Mouse (Mus musculus) MEL (cell line): ENCODE data around the gene Dvl2. TPM values are rescaled to one million over a fixed set of nuclear protein-coding genes. Genes with fewer than 3 reads are reported as not detected.

Source experiments
- DNase-seq: peaks from one replicate; pipeline ENCODE4 v3.0.0; 2011; ENCODE audit warnings: low read depth, low spot score
- H3K27ac ChIP-seq: 2 replicates; pipeline ENCODE4 v1.5.1; 2012; ENCODE audit warnings: low read depth, mild to moderate bottlenecking, control low read depth, low read length, moderate library complexity; ENCODE audit not compliant: control insufficient read depth
- H3K27me3 ChIP-seq, 2 experiments: fragments of 150-350 bp in 1 of 2; sonication (generic) in 1 of 2; 2 replicates each; pipeline ENCODE4 v1.6.1; 2012; ENCODE audit warnings: low read length in 2 of 2, mild to moderate bottlenecking in 2 of 2, improper control_type of control experiment in 1 of 2, moderate library complexity in 1 of 2; ENCODE audit not compliant: insufficient read depth in 2 of 2, control insufficient read depth in 1 of 2
- H3K36me3 ChIP-seq, 2 experiments: 2 replicates each; pipeline ENCODE4 v1.6.1; 2012 to 2014; ENCODE audit warnings: low read length in 2 of 2, improper control_type of control experiment in 1 of 2, inconsistent platforms in 1 of 2, mild to moderate bottlenecking in 1 of 2; ENCODE audit not compliant: insufficient read depth in 2 of 2, control insufficient read depth in 1 of 2
- H3K4me1 ChIP-seq, 2 experiments: fragments of 150-350 bp in 1 of 2; sonication (generic) in 1 of 2; 2 replicates each; pipeline ENCODE4 v1.6.1; 2012; ENCODE audit warnings: low read length in 2 of 2, improper control_type of control experiment in 1 of 2, mild to moderate bottlenecking in 1 of 2; ENCODE audit not compliant: insufficient read depth in 2 of 2, control insufficient read depth in 1 of 2
- H3K4me3 ChIP-seq, 2 experiments: fragments of 150-350 bp in 1 of 2; sonication (generic) in 1 of 2; 2 replicates each; pipeline ENCODE4 v1.5.1; 2012; ENCODE audit warnings: low read depth in 2 of 2, low read length in 2 of 2, mild to moderate bottlenecking in 2 of 2, moderate library complexity in 2 of 2, control low read depth in 1 of 2, improper control_type of control experiment in 1 of 2; ENCODE audit not compliant: control insufficient read depth in 1 of 2, insufficient read depth in 1 of 2
- H3K79me2 ChIP-seq: 2 replicates; pipeline ENCODE4 v1.6.1; 2012; ENCODE audit warnings: mild to moderate bottlenecking, low read length, moderate library complexity; ENCODE audit not compliant: control insufficient read depth, poor library complexity, insufficient read depth
- H3K9ac ChIP-seq: 2 replicates; pipeline ENCODE4 v1.6.1; 2012; ENCODE audit warnings: low read depth, mild to moderate bottlenecking, control low read depth, low read length, moderate library complexity; ENCODE audit not compliant: control insufficient read depth, poor library complexity, severe bottlenecking
- H3K9me3 ChIP-seq: fragments of 150-350 bp; sonication (generic); replicated peaks from 2 replicates; pipeline ENCODE4 v1.6.1; 2012; ENCODE audit warnings: mild to moderate bottlenecking, low read length, improper control_type of control experiment, moderate library complexity; ENCODE audit not compliant: insufficient read depth
- BHLHE40 ChIP-seq: IDR thresholded peaks from 2 replicates; pipeline ENCODE4 v1.6.1; 2012; ENCODE audit warnings: low read depth, mild to moderate bottlenecking, inconsistent platforms, low read length, improper control_type of control experiment, borderline replicate concordance
- CTCF ChIP-seq, 3 experiments: IDR thresholded peaks in 2 of 3; conservative IDR thresholded peaks in 1 of 3; 2 replicates each; pipeline ENCODE4 v1.5.1; 2011 to 2012; ENCODE audit warnings: low read length in 3 of 3, low read depth in 2 of 3, mild to moderate bottlenecking in 2 of 3, improper control_type of control experiment in 1 of 3, inconsistent platforms in 1 of 3, mixed read lengths in 1 of 3, moderate library complexity in 1 of 3; ENCODE audit not compliant: control insufficient read depth in 1 of 3, insufficient read depth in 1 of 3, poor library complexity in 1 of 3, severe bottlenecking in 1 of 3
- ELF1 ChIP-seq: IDR thresholded peaks from 2 replicates; pipeline ENCODE4 v1.6.1; 2014; ENCODE audit warnings: low read depth, mild to moderate bottlenecking, inconsistent platforms, low read length, improper control_type of control experiment, moderate library complexity
- ETS1 ChIP-seq: IDR thresholded peaks from 2 replicates; pipeline ENCODE4 v1.6.1; 2012; ENCODE audit warnings: low read depth, mild to moderate bottlenecking, inconsistent platforms, low read length, improper control_type of control experiment, moderate library complexity
- HCFC1 ChIP-seq: IDR thresholded peaks from 2 replicates; pipeline ENCODE4 v1.6.1; 2012; ENCODE audit warnings: low read depth, mild to moderate bottlenecking, inconsistent platforms, low read length, improper control_type of control experiment, moderate library complexity
- JUND ChIP-seq: IDR thresholded peaks from 2 replicates; pipeline ENCODE4 v1.6.1; 2011; ENCODE audit warnings: low read depth, mild to moderate bottlenecking, improper control_type of control experiment, low read length
- KAT2A ChIP-seq: conservative IDR thresholded peaks from 2 replicates; pipeline ENCODE4 v1.6.1; 2012; ENCODE audit warnings: low read depth, low read length, improper control_type of control experiment, inconsistent platforms
- MAX ChIP-seq: IDR thresholded peaks from 2 replicates; pipeline ENCODE4 v1.6.1; 2011; ENCODE audit warnings: low read length, improper control_type of control experiment
- MEF2A ChIP-seq: IDR thresholded peaks from 2 replicates; pipeline ENCODE4 v1.6.1; 2014; ENCODE audit warnings: low read depth, mild to moderate bottlenecking, inconsistent platforms, low read length, improper control_type of control experiment; ENCODE audit not compliant: poor library complexity, insufficient replicate concordance, severe bottlenecking; ENCODE audit errors: extremely low read depth
- MXI1 ChIP-seq: IDR thresholded peaks from 2 replicates; pipeline ENCODE4 v1.6.1; 2011; ENCODE audit warnings: mild to moderate bottlenecking, low read depth, low read length, improper control_type of control experiment
- MYC ChIP-seq: IDR thresholded peaks from 2 replicates; pipeline ENCODE4 v1.6.1; 2011; ENCODE audit warnings: low read depth, mild to moderate bottlenecking, low read length, improper control_type of control experiment, moderate library complexity
- NELFE ChIP-seq: IDR thresholded peaks from 2 replicates; pipeline ENCODE4 v1.6.1; 2011; ENCODE audit warnings: low read depth, low read length, improper control_type of control experiment
- NRF1 ChIP-seq: IDR thresholded peaks from 2 replicates; pipeline ENCODE4 v1.6.1; 2014; ENCODE audit warnings: low read depth, mild to moderate bottlenecking, inconsistent platforms, low read length, improper control_type of control experiment, moderate library complexity; ENCODE audit not compliant: poor library complexity, insufficient read depth, severe bottlenecking
- POLR2AphosphoS2 ChIP-seq: IDR thresholded peaks from 2 replicates; pipeline ENCODE4 v1.6.1; 2011; ENCODE audit warnings: low read length, improper control_type of control experiment
- POLR2AphosphoS5 ChIP-seq: IDR thresholded peaks from 2 replicates; pipeline ENCODE4 v1.6.1; 2012; ENCODE audit warnings: low read depth, borderline replicate concordance, mild to moderate bottlenecking, inconsistent platforms, low read length, moderate library complexity, mixed read lengths
- RAD21 ChIP-seq: IDR thresholded peaks from 2 replicates; pipeline ENCODE4 v1.6.1; 2011; ENCODE audit warnings: mild to moderate bottlenecking, low read depth, low read length, improper control_type of control experiment
- RCOR1 ChIP-seq: IDR thresholded peaks from 2 replicates; pipeline ENCODE4 v1.6.1; 2012; ENCODE audit warnings: low read depth, mild to moderate bottlenecking, inconsistent platforms, low read length, improper control_type of control experiment
- SIN3A ChIP-seq: IDR thresholded peaks from 2 replicates; pipeline ENCODE4 v1.6.1; 2012; ENCODE audit warnings: low read length, improper control_type of control experiment, inconsistent platforms
- SMC3 ChIP-seq: IDR thresholded peaks from 2 replicates; pipeline ENCODE4 v1.6.1; 2011; ENCODE audit warnings: low read depth, low read length, improper control_type of control experiment
- TAL1 ChIP-seq: IDR thresholded peaks from 2 replicates; pipeline ENCODE4 v1.6.1; 2012; ENCODE audit warnings: mild to moderate bottlenecking, inconsistent platforms, low read length, moderate library complexity, mixed read lengths
- TBP ChIP-seq: IDR thresholded peaks from 2 replicates; pipeline ENCODE4 v1.8.0; 2011; ENCODE audit warnings: low read depth, low read length, improper control_type of control experiment
- TCF12 ChIP-seq: IDR thresholded peaks from 2 replicates; pipeline ENCODE4 v1.6.1; 2014; ENCODE audit warnings: low read depth, mild to moderate bottlenecking, inconsistent platforms, low read length, improper control_type of control experiment, moderate library complexity
- UBTF ChIP-seq: IDR thresholded peaks from 2 replicates; pipeline ENCODE4 v1.6.1; 2012; ENCODE audit warnings: low read depth, mild to moderate bottlenecking, inconsistent platforms, low read length, improper control_type of control experiment, moderate library complexity, borderline replicate concordance; ENCODE audit not compliant: insufficient read depth
- USF1 ChIP-seq: IDR thresholded peaks from 2 replicates; pipeline ENCODE4 v1.6.1; 2014; ENCODE audit warnings: low read depth, mild to moderate bottlenecking, inconsistent platforms, low read length, improper control_type of control experiment, moderate library complexity
- ZC3H11A ChIP-seq: IDR thresholded peaks from 2 replicates; pipeline ENCODE4 v1.6.1; 2012; ENCODE audit warnings: low read depth, mild to moderate bottlenecking, inconsistent platforms, low read length, improper control_type of control experiment
- ZKSCAN1 ChIP-seq: IDR thresholded peaks from 2 replicates; pipeline ENCODE4 v1.6.1; 2012; ENCODE audit warnings: low read depth, mild to moderate bottlenecking, inconsistent platforms, low read length, improper control_type of control experiment, moderate library complexity
- ZMIZ1 ChIP-seq: IDR thresholded peaks from 2 replicates; pipeline ENCODE4 v1.6.1; 2012; ENCODE audit warnings: low read depth, mild to moderate bottlenecking, inconsistent platforms, low read length, improper control_type of control experiment, moderate library complexity
- ZNF384 ChIP-seq: IDR thresholded peaks from 2 replicates; pipeline ENCODE4 v1.6.1; 2012; ENCODE audit warnings: low read depth, mild to moderate bottlenecking, inconsistent platforms, low read length, improper control_type of control experiment
- polyA plus RNA-seq, 2 experiments: library from polyadenylated mRNA; stranded (reverse) in 1 of 2; unstranded in 1 of 2; fragments of >175 nt in 1 of 2; fragments of >200 nt in 1 of 2; gene quantifications; 2 replicates each; pipeline versions ENCODE4 v1.2.1 to v1.2.4; 2012; ENCODE audit warnings: low replicate concordance in 2 of 2, low read depth in 1 of 2; ENCODE audit not compliant: insufficient read length in 2 of 2, insufficient read depth in 1 of 2, missing spikeins in 1 of 2
- total RNA-seq: library from RNA; depleted of rRNA; stranded (reverse); fragments of 300-350 nt; gene quantifications from 2 replicates; pipeline ENCODE4 v1.2.3, GENCODE M21; 2012

The Dvl2 gene
- total and polyA plus RNA-seq, 3 experiments, result 38.5 to 40.1 TPM; not detected in 1

DNA sequence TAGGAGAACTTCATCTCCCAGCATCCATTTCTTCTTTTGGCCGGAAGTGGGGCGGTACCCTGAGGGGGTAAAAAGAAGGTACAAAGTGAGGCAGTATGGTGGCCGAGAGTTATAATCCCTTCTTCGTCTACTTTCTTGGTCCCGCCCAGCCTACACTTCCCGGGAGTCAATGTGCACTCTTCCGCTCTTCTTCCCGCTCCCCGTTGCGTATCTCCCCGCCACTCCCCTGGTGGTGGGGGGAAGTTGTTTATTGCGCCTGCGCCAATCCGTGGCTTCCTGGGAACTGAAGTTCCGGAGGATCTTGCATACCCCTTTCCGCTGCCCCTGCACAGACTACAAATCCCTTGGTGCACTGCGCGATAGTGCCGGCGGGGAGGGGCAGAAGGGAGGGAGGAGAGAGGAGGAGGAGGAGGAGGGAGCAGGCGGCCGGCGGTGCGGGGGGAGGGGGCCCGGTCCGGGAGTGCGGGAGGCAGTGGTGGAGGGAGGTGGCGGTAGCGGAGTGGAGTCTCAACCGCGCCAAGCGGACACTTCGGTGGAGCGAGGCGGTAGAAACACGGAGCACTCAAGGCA lies 4.9 kb upstream of the Dvl2 start, which contains the start of gene Phf23 (continued):
- TF ChIP-seq MAX (0 out of 2 replicates have a peak, but pooled peaks have one; percentile 16), SMC3 (no peak), RCOR1 (no peak), POLR2AphosphoS2 (peak; percentile 81), JUND (no peak), USF1 (peak; percentile 63; the same call in 1 of the 2 replicates), POLR2AphosphoS5 (peak; percentile 80; the same call in 1 of the 2 replicates), TAL1 (no peak), MXI1 (peak; percentile 35; the same call in 1 of the 2 replicates), NRF1 (peak; percentile 86), UBTF (0 out of 2 replicates have a peak, but pooled peaks have one; percentile 79), ZKSCAN1 (no peak)

GRCm38 (mm10) chr11:69996161-69997061 lies 4.0 kb upstream of the Dvl2 start:
- peak overlapping the region; percentile 66 to 98 for H3K4me3 ChIP-seq
- DNase-seq, result peak; percentile 79
- H3K4me1 ChIP-seq, result peaks cover 12 to 40% of the 10 kb centered on the region in 2 experiments
- TF ChIP-seq ZKSCAN1 (no peak), RAD21 (no peak), POLR2AphosphoS2 (no peak), SMC3 (no peak), TAL1 (no peak), TBP (no peak), SIN3A (0 out of 2 replicates have a peak, but pooled peaks have one; percentile 18), ZMIZ1 (peak; percentile 29; the same call in 1 of the 2 replicates), ZNF384 (no peak), KAT2A (no peak), MYC (no peak), CTCF (IDR thresholded peaks at IDR 0.05 in 2 of 3, conservative IDR thresholded peaks at IDR 0.05 in 1 of 3; ENCODE audit: control insufficient read depth in 1 of 3, insufficient read depth in 1 of 3, low read depth in 2 of 3, low read length in 3 of 3, poor library complexity in 1 of 3, severe bottlenecking in 1 of 3) (no peak), ETS1 (0 out of 2 replicates have a peak, but pooled peaks have one; percentile 31), RCOR1 (no peak), USF1 (no peak), BHLHE40 (no peak), MXI1 (no peak), MEF2A (no peak), HCFC1 (peak; percentile 38), NELFE (no peak), TCF12 (0 out of 2 replicates have a peak, but pooled peaks have one; percentile 1), ZC3H11A (no peak), ELF1 (no peak)
- peaks cover 41% of the 10 kb centered on the region for H3K79me2 ChIP-seq
- H3K9ac ChIP-seq, result peak overlapping the region; percentile 99
- peak overlapping the region; percentile 88 for H3K27ac ChIP-seq
- H3K36me3 ChIP-seq, result peaks cover 8 to 44% of the 10 kb centered on the region in 2 experiments
- H3K27me3 ChIP-seq, result no peaks in the 10 kb centered on the region
- no peaks in the 10 kb centered on the region for H3K9me3 ChIP-seq
